ENCODE assay signal across 9 mouse cellular contexts in the genomic region with DNA sequence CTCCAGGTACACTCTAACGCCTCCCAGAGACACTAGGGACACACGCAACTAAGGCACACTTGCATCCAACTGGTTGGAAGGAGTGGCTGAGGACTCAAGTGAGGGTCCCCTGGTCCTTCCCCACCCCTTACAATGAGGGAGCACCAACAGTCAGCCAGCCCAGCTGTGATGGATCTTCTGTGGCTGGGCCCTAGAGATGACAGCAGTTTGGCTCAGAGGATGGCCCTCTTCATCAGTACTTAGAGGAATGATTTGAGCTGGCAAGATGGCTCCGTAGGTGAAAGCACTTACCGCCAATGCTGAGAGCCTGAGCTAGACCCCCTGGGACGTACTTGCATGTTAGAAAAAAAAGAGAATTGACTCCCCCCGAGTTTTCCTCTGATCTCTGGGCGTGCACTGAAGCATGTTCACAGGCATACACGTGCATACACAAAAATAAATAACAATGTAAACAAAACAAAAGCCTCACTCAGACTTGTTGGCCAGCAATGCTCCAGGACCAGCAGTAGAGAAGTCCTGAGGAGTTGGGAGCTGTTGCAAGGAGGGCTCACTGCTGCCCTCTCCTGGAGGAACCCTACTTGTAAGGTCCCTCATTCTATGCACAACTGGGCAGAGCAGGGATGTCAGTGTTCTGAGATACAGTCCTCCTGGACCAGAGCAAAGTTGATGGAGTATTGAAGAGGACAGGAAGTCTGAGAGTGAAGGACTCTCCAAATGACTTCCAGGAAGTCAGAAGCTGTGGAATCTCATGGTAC. TPM values are rescaled to one million over a fixed set of nuclear protein-coding genes. Genes with fewer than 3 reads are reported as not detected.
DNase-seq lines count a peak whose midpoint lies in the region; ATAC-seq and TF ChIP-seq lines count a peak whose summit lies in the region.
"Had no signal": no experiment of that assay in that cellular context is flagged by ENCODE, and none has a peak within 500 bp of the region (broad histone marks: within the 10 kb centered on the region; RNA-seq: fewer than 3 reads in every experiment).

No protein-coding gene starts in this region.

- peak; percentile 77 for ATAC-seq in lung, embryonic 14.5 days (ENCODE audit: insufficient read depth)

- H3K4me3 ChIP-seq in CH12.LX (replicated peaks in 1 of 3; ENCODE audit: low read depth in 2 of 3, low read length in 2 of 3, poor library complexity in 1 of 3) = no peak overlapping the region
- no peak overlapping the region for H3K4me3 ChIP-seq in heart, adult 2 months
- no peak overlapping the region for H3K4me3 ChIP-seq in lung, embryonic 14.5 days (ENCODE audit: low read depth, low read length)
- H3K4me3 ChIP-seq: hindbrain, embryonic 15.5 days had no signal

- H3K4me2 ChIP-seq in CH12.LX (ENCODE audit: insufficient read depth, low read depth, poor library complexity, severe bottlenecking) = no peak overlapping the region
- H3K4me2 ChIP-seq in lung, embryonic 14.5 days = no peak overlapping the region
- H3K4me2 ChIP-seq: hindbrain, embryonic 15.5 days had no signal

- dilution Hi-C loops in CH12.LX (cut with MboI; ENCODE audit: extremely low pct_ligation_motif_present, extremely low pct_unique_long_range_greater_than_20kb, low sequenced_read_pairs) = no loop called here

- TF ChIP-seq POLR2A in CH12.LX (IDR thresholded peaks at IDR 0.05; ENCODE audit: low read depth, low read length) = no peak
- no peak for TF ChIP-seq POLR2A in heart, adult 2 months (IDR thresholded peaks at IDR 0.05; ENCODE audit: insufficient read depth, low read depth, low read length)

- no peak overlapping the region for H3K9ac ChIP-seq in CH12.LX (ENCODE audit: insufficient read depth, low read depth)
- H3K9ac ChIP-seq in heart, adult 2 months (ENCODE audit: low read depth, low read length) = no peak overlapping the region
- H3K9ac ChIP-seq in lung, embryonic 14.5 days = no peak overlapping the region
- H3K9ac ChIP-seq: hindbrain, embryonic 15.5 days had no signal

- WGBS in heart, adult 2 months = 56% methylated on average over 8 of the region's 8 CpGs
- 49% methylated on average over 8 of the region's 8 CpGs for WGBS in lung, embryonic 14.5 days

- no peaks in the 10 kb centered on the region for H3K79me2 ChIP-seq in CH12.LX (replicated peaks; ENCODE audit: control insufficient read depth, extremely low read depth, insufficient read depth, poor library complexity, severe bottlenecking)
- no peaks in the 10 kb centered on the region for H3K79me2 ChIP-seq in heart, adult 2 months (replicated peaks; ENCODE audit: control insufficient read depth, insufficient read depth, low read length)

- TF ChIP-seq CTCF in CH12.LX (conservative IDR thresholded peaks at IDR 0.05 in 1 of 2, IDR thresholded peaks at IDR 0.05 in 1 of 2; ENCODE audit: low read depth in 2 of 2, low read length in 2 of 2) = peak; percentile 94 to 97
- peak; percentile 97 for TF ChIP-seq CTCF in heart, adult 2 months (IDR thresholded peaks at IDR 0.05)
- peak; percentile 93 for TF ChIP-seq CTCF in lung, embryonic 14.5 days (IDR thresholded peaks at IDR 0.05; ENCODE audit: low read depth)

- H3K27me3 ChIP-seq in CH12.LX (replicated peaks) = peaks cover 23% of the 10 kb centered on the region
- H3K27me3 ChIP-seq in heart, adult 2 months (ENCODE audit: control insufficient read depth, insufficient read depth, low read length) = no peaks in the 10 kb centered on the region
- no peaks in the 10 kb centered on the region for H3K27me3 ChIP-seq in lung, embryonic 14.5 days (ENCODE audit: insufficient read depth, low read length)
- H3K27me3 ChIP-seq: hindbrain, embryonic 15.5 days had no signal

- no peaks in the 10 kb centered on the region for H3K36me3 ChIP-seq in CH12.LX (replicated peaks in 1 of 2; ENCODE audit: control insufficient read depth in 1 of 2, insufficient read depth in 1 of 2, low read length in 1 of 2)
- no peaks in the 10 kb centered on the region for H3K36me3 ChIP-seq in heart, adult 2 months (ENCODE audit: control insufficient read depth, insufficient read depth, low read length)
- H3K36me3 ChIP-seq in lung, embryonic 14.5 days (ENCODE audit: insufficient read depth) = no peaks in the 10 kb centered on the region
- H3K36me3 ChIP-seq: hindbrain, embryonic 15.5 days had no signal

- intact Hi-C loops in heart, adult 2 months (cut with DNase I) = loop anchor here (5.0 kb wide), 2 partner anchors 118 to 133 kb away; no protein-coding TSS in a partner anchor

- no peaks in the 10 kb centered on the region for H3K4me1 ChIP-seq in CH12.LX (ENCODE audit: control insufficient read depth in 1 of 2, insufficient read depth in 2 of 2)
- no peaks in the 10 kb centered on the region; the same call in 1 of the 2 replicates for H3K4me1 ChIP-seq in heart, adult 2 months (ENCODE audit: control insufficient read depth, insufficient read depth, low read length)
- H3K4me1 ChIP-seq in lung, embryonic 14.5 days (ENCODE audit: insufficient read depth) = peaks cover 14% of the 10 kb centered on the region

- H3K9me3 ChIP-seq in CH12.LX (replicated peaks; ENCODE audit: low read length) = no peaks in the 10 kb centered on the region
- H3K9me3 ChIP-seq in lung, embryonic 14.5 days (ENCODE audit: low read depth, low read length) = no peaks in the 10 kb centered on the region
- H3K9me3 ChIP-seq: hindbrain, embryonic 15.5 days had no signal

- no peak for TF ChIP-seq EP300 in CH12.LX (IDR thresholded peaks at IDR 0.05; ENCODE audit: low read length)
- peak; percentile 79; the same call in 1 of the 2 replicates for TF ChIP-seq EP300 in heart, adult 2 months (IDR thresholded peaks at IDR 0.05; ENCODE audit: insufficient read depth, low read depth, low read length)

- TF ChIP-seq RAD21 in CH12.LX (IDR thresholded peaks at IDR 0.05; ENCODE audit: low read depth, low read length) = peak; percentile 74

- no peak overlapping the region for H3K27ac ChIP-seq in CH12.LX (ENCODE audit: insufficient read depth, low read depth)
- no peak overlapping the region for H3K27ac ChIP-seq in heart, adult 2 months
- no peak overlapping the region for H3K27ac ChIP-seq in lung, embryonic 14.5 days (ENCODE audit: low read depth)
- H3K27ac ChIP-seq: hindbrain, embryonic 15.5 days had no signal

- in situ Hi-C loops in CH12.LX (cut with MboI; ENCODE audit: low pct_ligation_motif_present, low pct_unique_long_range_greater_than_20kb, low sequenced_read_pairs) = loop anchor here (5.0 to 10.0 kb wide), 2 partner anchors 118 to 216 kb away; no protein-coding TSS in a partner anchor

- DNase-seq in CH12.LX (ENCODE audit: extremely low read depth) = peak; percentile 84
- peak; percentile 65 for DNase-seq in WW6 (ENCODE audit: low read depth, low spot score)
- peak; percentile 79 to 92 for DNase-seq in cerebellum, postnatal 25 days
- peak; percentile 77 to 83 for DNase-seq in heart, adult 2 months
- DNase-seq in kidney, postnatal 4 days = peak; percentile 92 to 94
- DNase-seq in lung, embryonic 14.5 days = peak; percentile 93
- peak; percentile 72 for DNase-seq in skeletal muscle tissue, adult 2 months (ENCODE audit: low read depth, low spot score)
- DNase-seq in urinary bladder, postnatal 36 days (ENCODE audit: low spot score in 2 of 2) = peak; percentile 72 to 81

TF ChIP-seq in CH12.LX, 34 proteins besides CTCF, POLR2A, EP300 and RAD21:
- TF ChIP-seq BHLHE40 (IDR thresholded peaks at IDR 0.05; ENCODE audit: low read depth, low read length) (no peak), ZC3H11A (IDR thresholded peaks at IDR 0.05; ENCODE audit: low read depth, low read length) (peak; percentile 51), SMC3 (IDR thresholded peaks at IDR 0.05; ENCODE audit: low read depth, low read length) (peak; percentile 95), KAT2A (IDR thresholded peaks at IDR 0.05; ENCODE audit: insufficient replicate concordance, low read length) (no peak)

RNA-seq across cellular contexts. Expression of gene Ccdc42, which starts 2.4 kb away (rescaled TPM):
- total RNA-seq in CH12.LX (2012; rRNA removed) (not detected in 2 replicates), CH12.LX (2014; rRNA removed) (not detected in 2 replicates)
- polyA plus RNA-seq in CH12.LX (2012; ENCODE audit: insufficient read length, low read depth) = not detected in 2 replicates
- total RNA-seq in heart, adult 2 months (2021) = not detected
- 0.26 TPM in 1 of 2 replicates, not detected in the other for polyA plus RNA-seq in heart, adult 2 months (2012; rRNA removed)
- polyA plus RNA-seq in lung, embryonic 14.5 days (2014; fragmentation: Nextera tagmentation; extraction: Ambion mirVana) = 0.70 and 1.2 TPM in 2 replicates

RNA-seq across cellular contexts. Expression of gene Mfsd6l, which starts 33.2 kb away (rescaled TPM):
- total RNA-seq in CH12.LX (2012; rRNA removed) = 4.1 and 4.2 TPM in 2 replicates
- total RNA-seq in CH12.LX (2014; rRNA removed) = 4.0 and 5.1 TPM in 2 replicates
- 6.4 and 7.2 TPM in 2 replicates for polyA plus RNA-seq in CH12.LX (2012; ENCODE audit: insufficient read length, low read depth)
- not detected for total RNA-seq in heart, adult 2 months (2021)
- polyA plus RNA-seq in heart, adult 2 months (2012; rRNA removed) = 0.56 and 0.61 TPM in 2 replicates
- polyA plus RNA-seq in lung, embryonic 14.5 days (2014; fragmentation: Nextera tagmentation; extraction: Ambion mirVana) = 1.5 TPM in 2 replicates
- polyA plus RNA-seq: hindbrain, embryonic 15.5 days had no signal
